Mouse (Mus musculus) layer of hippocampus, adult 9-11 months (tissue): ENCODE measurements at regions not wholly inside any gene's neighbourhood (a gene's known extent, or its start where the extent isn't known, plus 50 kb on each side); places are given as distances from the start of the nearest gene placed in this dataset.

Source experiments
- DNase-seq: peaks from one replicate; pipeline ENCODE4 v3.0.0; 2022

GRCm38 (mm10) chr15:19778651-19779050, 670.4 kb upstream of the Cdh12 start:
- DNase-seq = no peak

- no peak for DNase-seq
Measured at GRCm38 (mm10) chr15:19783883-19784282, 665.2 kb upstream of the Cdh12 start.

GRCm38 (mm10) chr15:19806994-19807393, 642.1 kb upstream of the Cdh12 start:
- peak; percentile 15 for DNase-seq

GRCm38 (mm10) chr15:19813647-19814046, 635.4 kb upstream of the Cdh12 start:
- DNase-seq = no peak

GRCm38 (mm10) chr15:19856892-19857655, 592.0 kb upstream of the Cdh12 start:
- peak; percentile 33 for DNase-seq

GRCm38 (mm10) chr15:19857656-19858006, 591.4 kb upstream of the Cdh12 start:
- no peak for DNase-seq

GRCm38 (mm10) chr15:19858668-19859067, 590.4 kb upstream of the Cdh12 start:
- DNase-seq = no peak

GRCm38 (mm10) chr15:19863979-19864378, 585.1 kb upstream of the Cdh12 start:
- no peak for DNase-seq

GRCm38 (mm10) chr15:19866559-19866958, 582.5 kb upstream of the Cdh12 start:
- no peak for DNase-seq

- no peak for DNase-seq
Measured at GRCm38 (mm10) chr15:19869041-19869440, 580.0 kb upstream of the Cdh12 start.

GRCm38 (mm10) chr15:19872611-19873010, 576.5 kb upstream of the Cdh12 start:
- DNase-seq = no peak
